Mouse (Mus musculus) thymus, adult 2 months (tissue): ENCODE measurements around the gene Itga6.

ENCODE experiments used
- CTCF ChIP-seq: fragments of 200-500 bp; IDR thresholded peaks from 2 replicates; pipeline ENCODE4 v1.5.1; 2012; ENCODE audit warnings: mild to moderate bottlenecking, control low read depth, low read length, moderate library complexity, borderline replicate concordance; ENCODE audit not compliant: control insufficient read depth, poor library complexity, insufficient read depth; ENCODE audit errors: extremely low read depth
- POLR2A ChIP-seq: fragments of 200-500 bp; IDR thresholded peaks from 2 replicates; pipeline ENCODE4 v1.6.1; 2012; ENCODE audit warnings: mild to moderate bottlenecking, low read length, control low read depth, moderate library complexity; ENCODE audit not compliant: control insufficient read depth, poor library complexity, insufficient read depth; ENCODE audit errors: extremely low read depth

DNA sequence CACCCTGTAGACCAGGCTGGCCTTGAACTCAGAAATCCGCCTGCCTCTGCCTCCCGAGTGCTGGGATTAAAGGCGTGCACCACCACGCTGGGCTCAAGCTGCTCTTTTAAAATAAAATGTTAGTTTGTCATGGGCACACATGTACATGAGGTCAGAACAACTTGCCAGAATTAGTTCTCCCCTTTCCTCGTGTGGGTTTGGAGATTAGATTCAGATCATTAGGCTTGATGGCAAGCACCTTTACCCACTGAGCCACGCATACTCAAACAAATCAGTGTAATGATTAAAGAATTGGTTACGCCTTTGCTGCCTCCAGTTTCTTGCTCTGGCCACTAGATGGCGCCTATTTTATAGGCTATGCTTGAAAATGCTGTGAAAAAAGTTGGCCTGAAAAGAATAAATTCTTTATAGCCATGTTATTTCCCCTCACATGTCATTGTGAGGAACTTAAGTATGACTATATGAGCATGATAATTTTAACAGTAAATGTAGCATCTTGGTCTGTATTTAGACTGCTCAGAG, 153.0 kb downstream of the Itga6 start:
- no peak for TF ChIP-seq CTCF
- no peak for TF ChIP-seq POLR2A
